ENCODE assay signal across 1 mouse cellular context in genomic region chr8:80798778-80799177, GRCm38 (mm10).
TF ChIP-seq lines count a peak whose summit lies in the region.

No protein-coding gene starts in this region.

TF ChIP-seq in MEL, 35 proteins besides CTCF, POLR2A, EP300 and RAD21 (continued from another document):
- TF ChIP-seq HCFC1 (IDR thresholded peaks at IDR 0.05; ENCODE audit: low read depth, low read length) (no peak), ZNF384 (IDR thresholded peaks at IDR 0.05; ENCODE audit: low read depth, low read length) (no peak), POLR2AphosphoS2 (IDR thresholded peaks at IDR 0.05; ENCODE audit: low read length) (no peak), GABPA (IDR thresholded peaks at IDR 0.05; ENCODE audit: low read depth, low read length) (no peak), ZKSCAN1 (IDR thresholded peaks at IDR 0.05; ENCODE audit: low read depth, low read length) (no peak)
